Mouse (Mus musculus) layer of hippocampus, adult 9-11 months (tissue): ENCODE measurements around the gene Chrm3.
A peak's percentile ranks its signal among the peaks of the same experiment; 100 is the strongest.

Experiments used
- DNase-seq: peaks from one replicate; pipeline ENCODE4 v3.0.0; 2022

The Chrm3 gene

GRCm38 (mm10) chr13:10235391-10236169 is 125.1 kb downstream of the Chrm3 start:
- DNase-seq, result no peak

- DNase-seq, result no peak
Observed at GRCm38 (mm10) chr13:10220403-10220802, 140.2 kb downstream of the Chrm3 start.

DNA sequence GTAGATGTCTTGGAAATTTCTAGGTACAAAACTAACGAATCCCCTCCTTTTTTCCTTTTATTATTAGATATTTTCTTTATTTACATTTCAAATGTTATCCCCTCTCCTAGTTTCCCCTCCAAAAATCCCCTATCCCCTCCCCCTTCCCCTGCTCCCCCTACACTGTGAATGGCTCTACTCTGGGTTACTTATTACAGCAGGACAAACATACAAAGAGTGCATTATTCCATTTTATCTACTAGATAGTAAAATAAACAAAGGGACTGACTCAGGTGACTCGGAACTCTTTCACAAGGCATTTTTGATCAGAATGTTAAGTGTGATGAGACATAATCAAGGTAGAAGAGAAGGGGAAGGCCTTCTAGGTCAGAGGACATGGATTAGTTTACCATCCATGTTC is 148.5 kb downstream of the Chrm3 start:
- no peak for DNase-seq

- DNase-seq, result no peak
Observed at GRCm38 (mm10) chr13:10210522-10211244, 150.0 kb downstream of the Chrm3 start.

GRCm38 (mm10) chr13:10199206-10199956 is 161.3 kb downstream of the Chrm3 start:
- DNase-seq, result no peak

DNA sequence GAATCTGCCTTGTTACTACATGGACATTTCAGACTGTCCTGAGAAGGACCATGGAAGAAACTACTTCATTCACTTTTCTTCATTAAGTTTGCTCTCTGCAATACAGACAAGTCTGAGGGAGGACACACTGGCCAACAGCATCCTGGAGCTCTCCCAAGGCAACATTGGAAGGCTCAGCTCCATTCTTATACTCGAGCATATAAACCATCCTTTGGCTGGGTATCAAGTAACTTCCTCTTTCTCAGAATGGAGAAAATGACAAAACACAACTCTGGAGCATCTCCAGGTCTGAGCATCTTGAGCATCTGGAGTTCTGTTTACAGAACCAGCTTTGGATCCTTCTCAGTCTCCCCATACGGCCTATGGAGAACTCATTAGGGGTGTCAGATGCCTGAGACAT is 170.8 kb downstream of the Chrm3 start:
- peak; percentile 20 for DNase-seq

DNA sequence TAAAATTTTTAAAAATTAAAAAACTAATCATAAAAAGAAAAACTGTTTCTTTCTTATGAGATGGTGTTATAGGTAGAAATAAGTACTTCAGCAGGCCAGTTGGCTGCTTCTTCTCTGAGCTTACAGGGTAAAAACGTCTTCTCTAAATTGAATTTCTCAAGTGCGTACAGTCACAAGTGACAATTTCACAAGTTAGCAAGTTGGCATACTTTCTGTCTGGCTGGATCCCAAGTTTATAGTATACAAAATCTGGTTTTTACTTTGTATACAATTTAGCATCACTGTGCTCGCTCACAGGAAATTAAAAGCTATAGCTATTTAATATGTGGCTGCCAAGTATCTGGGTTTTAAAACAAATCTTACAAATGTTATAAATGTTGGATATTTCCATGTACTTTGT is 172.7 kb downstream of the Chrm3 start:
- DNase-seq, result no peak

GRCm38 (mm10) chr13:10183837-10184236 is 176.8 kb downstream of the Chrm3 start:
- no peak for DNase-seq

DNA sequence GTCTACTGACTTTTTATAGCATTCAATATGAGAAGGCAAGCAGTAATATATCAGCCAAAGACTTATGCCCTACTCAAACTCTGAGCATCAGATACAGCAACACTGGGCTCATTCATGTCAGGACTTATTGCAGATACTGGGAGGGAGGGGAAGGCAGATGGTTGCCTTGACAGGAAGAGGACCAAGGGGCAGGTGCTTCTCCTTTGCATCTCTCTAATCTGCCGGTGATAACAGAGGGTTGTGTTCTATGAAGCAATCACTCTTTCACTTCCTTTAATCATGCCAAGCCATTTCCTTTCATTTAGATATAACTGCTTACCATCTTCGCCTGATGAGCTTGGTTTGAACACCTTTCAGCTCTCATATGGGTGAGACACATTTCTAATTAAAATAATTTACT is 177.9 kb downstream of the Chrm3 start:
- DNase-seq, result no peak

- no peak for DNase-seq
Observed at GRCm38 (mm10) chr13:10170529-10170928, 190.1 kb downstream of the Chrm3 start.

- no peak for DNase-seq
Observed at GRCm38 (mm10) chr13:10163354-10163753, 197.3 kb downstream of the Chrm3 start.

DNA sequence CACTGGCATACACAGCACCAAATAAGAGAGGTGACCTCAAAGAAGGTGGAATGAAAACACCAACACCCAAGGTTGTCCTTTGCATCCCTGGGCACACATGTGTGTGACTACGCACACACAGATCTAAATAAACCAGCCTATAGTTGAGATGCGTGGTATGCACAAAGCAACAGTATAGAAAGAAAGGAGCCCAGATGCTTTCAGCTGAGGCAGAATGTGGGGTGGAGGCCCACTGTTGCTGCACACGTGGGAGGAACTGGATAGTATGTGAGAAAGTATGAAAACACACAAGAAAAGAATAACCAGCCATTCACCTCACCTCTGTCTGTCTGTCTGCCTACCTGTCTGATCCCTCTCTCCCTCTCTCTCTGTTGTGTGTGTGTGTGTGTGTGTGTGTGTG is 203.2 kb downstream of the Chrm3 start:
- DNase-seq, result no peak

DNA sequence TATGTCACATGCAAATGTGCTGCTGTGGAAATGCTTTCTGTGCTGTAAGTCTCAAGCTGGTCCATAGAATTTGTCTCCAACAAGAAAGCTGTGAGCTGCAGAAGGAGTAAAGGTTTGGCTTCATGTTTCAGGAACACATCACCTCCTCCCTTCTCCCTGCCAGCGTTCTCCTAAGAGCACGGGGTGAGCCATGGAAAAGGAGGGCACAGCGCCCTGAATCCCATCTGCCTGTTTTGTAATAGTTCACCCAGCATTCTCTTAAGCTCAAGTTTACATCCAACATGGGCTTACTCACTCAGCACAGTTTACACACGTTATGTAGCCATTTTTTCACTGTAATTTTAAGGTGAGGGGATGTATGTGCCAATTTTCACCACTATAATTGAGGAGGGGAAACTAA is 220.1 kb downstream of the Chrm3 start:
- no peak for DNase-seq

- no peak for DNase-seq
Observed at GRCm38 (mm10) chr13:10138878-10139277, 221.8 kb downstream of the Chrm3 start.

DNA sequence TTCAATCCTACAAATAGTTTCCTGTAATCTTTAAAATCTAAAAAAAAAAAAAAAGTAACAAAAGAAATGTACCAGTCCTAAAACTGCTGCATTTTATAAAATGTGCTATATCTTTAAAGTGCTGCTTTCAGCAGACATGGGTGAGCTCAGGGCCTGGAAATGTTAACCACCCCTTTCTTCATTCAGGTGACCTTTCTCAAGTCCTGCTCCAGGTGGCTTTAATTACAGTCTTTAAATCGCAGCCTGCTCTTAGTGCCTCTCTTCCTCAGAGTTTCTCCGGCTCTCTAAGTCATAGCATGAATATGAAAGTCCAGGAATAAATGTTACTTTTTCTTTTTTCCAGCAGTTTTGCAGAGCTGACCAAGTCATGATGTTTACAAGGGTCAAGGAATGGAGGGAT is 229.6 kb downstream of the Chrm3 start:
- no peak for DNase-seq

DNA sequence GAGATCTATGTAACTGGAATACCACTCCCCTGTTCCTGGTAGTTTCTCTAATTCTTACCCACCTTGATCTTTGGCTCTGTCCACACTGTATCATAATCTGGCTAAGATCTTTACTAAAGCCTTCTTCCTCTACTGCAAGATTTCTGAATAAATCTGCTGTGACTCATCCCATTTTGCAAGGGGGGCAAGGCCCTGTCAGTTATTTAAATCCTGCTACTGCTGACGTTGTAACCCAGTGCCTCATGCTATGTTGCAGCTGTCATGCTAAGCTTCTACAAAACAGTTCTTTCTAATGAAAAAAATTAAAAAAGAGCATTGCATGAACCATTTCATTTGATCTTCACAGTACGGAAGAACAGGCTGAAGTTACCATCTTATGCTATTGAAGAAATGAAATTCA is 248.4 kb downstream of the Chrm3 start:
- no peak for DNase-seq

GRCm38 (mm10) chr13:10109542-10109941 is 251.1 kb downstream of the Chrm3 start:
- DNase-seq, result no peak

DNA sequence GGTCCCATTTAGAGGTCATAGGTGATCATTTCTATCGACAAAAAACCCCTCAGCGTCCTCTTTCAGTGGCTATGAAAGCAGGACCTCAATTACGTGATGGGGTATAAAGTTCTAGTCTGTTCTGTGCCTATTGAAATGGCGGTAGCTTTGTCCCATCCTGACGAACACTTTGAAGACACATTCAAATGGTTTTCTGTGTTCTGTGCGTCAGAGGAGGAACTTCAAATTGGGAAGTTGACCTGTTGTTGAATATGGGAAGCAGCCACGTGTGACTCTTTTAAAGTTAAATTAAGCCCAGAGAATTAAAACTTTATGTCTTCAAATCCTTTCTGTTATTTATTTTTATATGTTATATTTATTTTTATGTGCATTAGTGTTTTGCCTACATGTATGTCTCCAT is 253.3 kb downstream of the Chrm3 start:
- DNase-seq, result no peak

DNA sequence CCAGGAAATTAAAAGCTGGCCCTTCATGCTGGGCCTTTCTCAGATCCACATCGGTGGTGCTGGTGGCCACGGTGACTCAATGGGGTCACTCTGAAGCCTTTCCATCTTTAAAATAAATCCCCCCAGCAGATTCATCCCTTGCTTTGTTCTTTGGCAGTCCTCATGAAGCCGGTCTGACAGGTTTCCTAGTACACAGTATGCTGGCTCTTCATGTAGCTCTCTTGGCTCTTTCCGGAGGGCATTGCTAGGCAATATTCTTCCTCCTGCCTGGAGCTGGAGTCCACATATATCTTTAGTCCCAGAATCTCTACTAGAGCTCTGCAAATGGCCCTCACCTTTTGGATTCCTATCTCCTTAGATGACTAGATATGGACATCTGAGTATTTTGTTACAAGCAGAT is 269.9 kb downstream of the Chrm3 start:
- no peak for DNase-seq

DNA sequence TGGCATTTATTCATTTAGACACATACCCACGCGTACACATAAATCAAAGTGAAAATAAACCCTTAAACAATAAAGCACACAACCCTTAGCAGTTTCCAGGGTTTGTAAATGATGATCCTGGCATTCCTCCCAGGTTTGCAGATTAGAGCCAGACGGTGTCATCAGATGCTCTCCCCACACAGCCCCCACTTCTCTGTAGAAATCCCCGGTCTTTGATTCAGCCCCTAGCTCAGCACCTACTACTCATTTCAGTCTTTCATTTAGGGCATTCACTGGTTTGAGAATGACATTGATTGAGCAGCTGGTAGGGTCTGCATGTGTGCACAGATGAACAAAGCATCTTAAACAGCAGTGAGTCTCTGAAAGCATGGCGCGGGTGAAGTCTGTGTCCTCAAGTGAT is 274.3 kb downstream of the Chrm3 start:
- DNase-seq, result peak; percentile 76

GRCm38 (mm10) chr13:10081896-10082426 is 278.7 kb downstream of the Chrm3 start:
- DNase-seq, result no peak

GRCm38 (mm10) chr13:10071165-10071564 is 289.5 kb downstream of the Chrm3 start:
- DNase-seq, result peak; percentile 31

GRCm38 (mm10) chr13:10068927-10069580 is 291.6 kb downstream of the Chrm3 start:
- DNase-seq, result no peak
